Mouse (Mus musculus) natural killer cell, adult 2 months (primary cell): ENCODE measurements around the gene Kdm4b.
A peak's percentile ranks its signal among the peaks of the same experiment; 100 is the strongest.

Experiments used
- DNase-seq, 2 experiments: peaks; one replicate each; pipeline ENCODE4 v3.0.0; 2022; ENCODE audit warnings: low spot score in 2 of 2

Kdm4b gene

GRCm38 (mm10) chr17:56325450-56326152 lies at the start of gene Kdm4b:
Kdm4b (plus strand) TSS chr17:56326062.
- peak; percentile 99 for DNase-seq

GRCm38 (mm10) chr17:56276643-56277566 lies 49.0 kb upstream of the Kdm4b start, which contains the start of gene Ticam1:
Ticam1 (minus strand) TSS chr17:56276786.
- peak; percentile 84 to 87 for DNase-seq

GRCm38 (mm10) chr17:56277567-56277893 lies 48.3 kb upstream of the Kdm4b start:
- DNase-seq = no peak

GRCm38 (mm10) chr17:56278340-56278739 lies 47.5 kb upstream of the Kdm4b start:
- DNase-seq = no peak

- no peak for DNase-seq
Measured at GRCm38 (mm10) chr17:56279481-56280155, 46.2 kb upstream of the Kdm4b start.

- DNase-seq = no peak
Measured at GRCm38 (mm10) chr17:56281193-56281592, 44.7 kb upstream of the Kdm4b start.

- DNase-seq = no peak
Measured at GRCm38 (mm10) chr17:56282802-56283201, 43.1 kb upstream of the Kdm4b start.

- DNase-seq = no peak
Measured at GRCm38 (mm10) chr17:56283316-56283715, 42.5 kb upstream of the Kdm4b start.

- DNase-seq = no peak
Measured at GRCm38 (mm10) chr17:56285995-56286394, 39.9 kb upstream of the Kdm4b start.

- DNase-seq = no peak
Measured at GRCm38 (mm10) chr17:56287830-56288229, 38.0 kb upstream of the Kdm4b start.

GRCm38 (mm10) chr17:56288866-56289265 lies 37.0 kb upstream of the Kdm4b start:
- no peak for DNase-seq

GRCm38 (mm10) chr17:56289371-56290331 lies 36.2 kb upstream of the Kdm4b start:
- peak; percentile 63 to 68 for DNase-seq

GRCm38 (mm10) chr17:56290388-56291170 lies 35.3 kb upstream of the Kdm4b start:
- DNase-seq = peak; percentile 78 to 86

GRCm38 (mm10) chr17:56291171-56291511 lies 34.7 kb upstream of the Kdm4b start:
- peak; percentile 78 to 89 for DNase-seq

GRCm38 (mm10) chr17:56291826-56292475 lies 33.9 kb upstream of the Kdm4b start:
- no peak for DNase-seq

GRCm38 (mm10) chr17:56292531-56293222 lies 33.2 kb upstream of the Kdm4b start, which contains the start of gene Plin3:
Plin3 (minus strand) TSS chr17:56292873.
- no peak for DNase-seq

- DNase-seq = no peak
Measured at GRCm38 (mm10) chr17:56293291-56293690, 32.6 kb upstream of the Kdm4b start.

GRCm38 (mm10) chr17:56294241-56294640 lies 31.6 kb upstream of the Kdm4b start:
- DNase-seq = no peak

GRCm38 (mm10) chr17:56296201-56296600 lies 29.7 kb upstream of the Kdm4b start:
- DNase-seq = no peak
